Comparison of ENCODE assay signal across 15 mouse cellular contexts in the genomic region with DNA sequence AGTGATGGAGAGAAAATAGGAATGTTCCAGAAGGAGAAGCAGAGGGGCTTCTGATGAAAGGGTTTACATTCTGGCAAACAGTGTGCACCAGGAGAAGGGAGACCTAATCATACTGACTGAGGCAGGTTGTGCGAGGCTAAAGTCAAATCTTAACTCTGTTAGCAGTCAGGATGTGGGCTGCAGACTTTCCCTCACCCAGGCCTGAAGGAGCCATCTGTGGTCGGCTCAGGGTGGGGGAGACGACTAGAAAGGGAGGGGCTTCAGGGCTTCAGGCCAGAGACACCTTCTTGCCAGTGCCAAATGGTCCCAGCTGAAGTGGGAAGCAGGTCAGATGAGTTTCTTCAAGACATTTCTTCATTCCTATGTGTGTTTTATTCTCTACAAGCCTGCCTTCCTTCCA. TPM values are rescaled to one million over a fixed set of nuclear protein-coding genes. Genes with fewer than 3 reads are reported as not detected.
"Had no signal": no experiment of that assay in that cellular context is flagged by ENCODE, and none has a peak within 500 bp of the region (broad histone marks: within the 10 kb centered on the region; RNA-seq: fewer than 3 reads in every experiment).

No protein-coding gene starts in this region.

- H3K27me3 ChIP-seq: limb, embryonic 13.5 days; liver, embryonic 15.5 days; neural tube, embryonic 15.5 days; stomach, embryonic 15.5 days had no signal

- H3K4me2 ChIP-seq: limb, embryonic 13.5 days; liver, embryonic 15.5 days; neural tube, embryonic 15.5 days; stomach, embryonic 15.5 days had no signal

- H3K27ac ChIP-seq: limb, embryonic 13.5 days; liver, embryonic 15.5 days; midbrain, embryonic 10.5 days; neural tube, embryonic 15.5 days; stomach, embryonic 15.5 days had no signal

- DNase-seq: kidney, adult 8-10 months; kidney, postnatal 36 days; left cerebral cortex, postnatal 4 days; lung, adult 2 months; lung, postnatal 36 days; midbrain, embryonic 14.5 days; right cerebral cortex, adult 18-20 months had no signal

- H3K4me3 ChIP-seq: limb, embryonic 13.5 days; liver, embryonic 15.5 days; midbrain, embryonic 10.5 days; myocyte; neural tube, embryonic 15.5 days; stomach, embryonic 15.5 days had no signal

- ATAC-seq: lung, postnatal 0 days had no signal

- H3K9ac ChIP-seq: limb, embryonic 13.5 days; liver, embryonic 15.5 days; neural tube, embryonic 15.5 days; stomach, embryonic 15.5 days had no signal

- H3K9me3 ChIP-seq: limb, embryonic 13.5 days; liver, embryonic 15.5 days; midbrain, embryonic 10.5 days; neural tube, embryonic 15.5 days; stomach, embryonic 15.5 days had no signal

- H3K4me1 ChIP-seq: liver, embryonic 15.5 days; neural tube, embryonic 15.5 days; stomach, embryonic 15.5 days had no signal

- H3K36me3 ChIP-seq: limb, embryonic 13.5 days; liver, embryonic 15.5 days; midbrain, embryonic 10.5 days; neural tube, embryonic 15.5 days; stomach, embryonic 15.5 days had no signal

RNA-seq across cellular contexts. Expression of gene Scn2b, which starts 19.2 kb away (rescaled TPM):
- total RNA-seq: liver, adult 2 months had no signal
- polyA plus RNA-seq: liver, adult 2 months; myocyte had no signal

RNA-seq across cellular contexts. Expression of gene Jaml, which starts 19.4 kb away (rescaled TPM):
- polyA plus RNA-seq: myocyte had no signal

RNA-seq across cellular contexts. Expression of gene Scn4b, which starts 39.8 kb away (rescaled TPM):
- polyA plus RNA-seq: myocyte had no signal

RNA-seq across cellular contexts. Expression of gene Mpzl2, which starts 58.8 kb away (rescaled TPM):
- polyA plus RNA-seq: myocyte had no signal
